Mouse (Mus musculus): ENCODE results near the gene Wdr49.
"Not testable (repeated sequence)": the region's sequence is repeated elsewhere in the genome, so short reads cannot be mapped to it uniquely, and the experiment has no call there.

The Wdr49 gene

GRCm38 (mm10) chr3:75299464-75299863, 182.5 kb downstream of the Wdr49 start:
- not testable (repeated sequence) for DNase-seq

GRCm38 (mm10) chr3:75297758-75298111, 184.2 kb downstream of the Wdr49 start:
- DNase-seq: no peak

GRCm38 (mm10) chr3:75297026-75297757, 184.8 kb downstream of the Wdr49 start:
- DNase-seq: no peak

GRCm38 (mm10) chr3:75293243-75293642, 188.7 kb downstream of the Wdr49 start:
- DNase-seq: no peak

GRCm38 (mm10) chr3:75277455-75277854, 204.5 kb downstream of the Wdr49 start:
- DNase-seq: no peak

- DNase-seq: no peak
These were observed 205.4 kb downstream of the Wdr49 start for GRCm38 (mm10) chr3:75276522-75276921.

GRCm38 (mm10) chr3:75275127-75275526, 206.8 kb downstream of the Wdr49 start:
- no peak for DNase-seq

GRCm38 (mm10) chr3:75269978-75270377, 212.0 kb downstream of the Wdr49 start, which contains the start of gene Serpini2:
Gene Serpini2 (minus strand): TSS chr3:75270078.
- DNase-seq: no peak

GRCm38 (mm10) chr3:75259356-75259755, 222.6 kb downstream of the Wdr49 start:
- no peak for DNase-seq

All from cerebellum, adult 9-11 months (tissue).